Mouse (Mus musculus): ENCODE results near the gene Adamts17.

- TF ChIP-seq MAFK (IDR thresholded peaks at IDR 0.05; ENCODE audit: insufficient replicate concordance, low read length) (no peak), CTCF (conservative IDR thresholded peaks at IDR 0.05 in 1 of 2, IDR thresholded peaks at IDR 0.05 in 1 of 2; ENCODE audit: low read depth in 2 of 2, low read length in 2 of 2) (no peak), POLR2A (IDR thresholded peaks at IDR 0.05; ENCODE audit: low read depth, low read length) (no peak), GABPA (IDR thresholded peaks at IDR 0.05; ENCODE audit: insufficient replicate concordance, low read depth, low read length) (no peak), CHD1 (IDR thresholded peaks at IDR 0.05; ENCODE audit: low read depth, low read length) (no peak), USF1 (IDR thresholded peaks at IDR 0.05; ENCODE audit: low read depth, low read length) (no peak), USF2 (conservative IDR thresholded peaks at IDR 0.05; ENCODE audit: low read depth, low read length) (no peak), EP300 (IDR thresholded peaks at IDR 0.05; ENCODE audit: low read length) (no peak)
Measured at GRCm38 (mm10) chr7:67029481-67029880, 189.9 kb downstream of the Adamts17 start.
